12 mouse cellular contexts compared by ENCODE assay signal in genomic region chr4:41672522-41672963, GRCm38 (mm10). TPM values are rescaled to one million over a fixed set of nuclear protein-coding genes. Genes with fewer than 3 reads are reported as not detected.
DNase-seq lines count a peak whose midpoint lies in the region; ATAC-seq lines count a peak whose summit lies in the region.
"Had no signal": no experiment of that assay in that cellular context is flagged by ENCODE, and none has a peak within 500 bp of the region (broad histone marks: within the 10 kb centered on the region; RNA-seq: fewer than 3 reads in every experiment).

No protein-coding gene starts in this region.

- 0 out of 2 replicates have a peak overlapping the region, but pooled peaks have one; percentile 13 for H3K4me3 ChIP-seq in limb, embryonic 10.5 days
- H3K4me3 ChIP-seq in stomach, embryonic 16.5 days (replicated peaks; ENCODE audit: low read length): no peak overlapping the region
- H3K4me3 ChIP-seq: gastrocnemius, adult 2 months; liver, embryonic 15.5 days had no signal

- H3K9ac ChIP-seq in stomach, embryonic 16.5 days (ENCODE audit: low read length): 0 out of 2 replicates have a peak overlapping the region, but pooled peaks have one; percentile 12
- H3K9ac ChIP-seq: liver, embryonic 15.5 days had no signal

- peaks cover 100% of the 10 kb centered on the region for H3K27me3 ChIP-seq in limb, embryonic 10.5 days (ENCODE audit: low read depth, poor library complexity, severe bottlenecking)
- no peaks in the 10 kb centered on the region for H3K27me3 ChIP-seq in stomach, embryonic 16.5 days (ENCODE audit: control insufficient read depth, insufficient read depth, low read length)
- H3K27me3 ChIP-seq: Patski had no signal

- H3K9me3 ChIP-seq in limb, embryonic 10.5 days (replicated peaks): no peaks in the 10 kb centered on the region
- H3K9me3 ChIP-seq in stomach, embryonic 16.5 days (replicated peaks; ENCODE audit: control insufficient read depth, low read length): no peaks in the 10 kb centered on the region
- H3K9me3 ChIP-seq: liver, embryonic 15.5 days had no signal

- intact Hi-C loops in left cerebral cortex, postnatal 4 days (cut with DNase I): no loop called here
- intact Hi-C loops in left cerebral cortex, postnatal 25 days (cut with DNase I): no loop called here

- H3K4me1 ChIP-seq in limb, embryonic 10.5 days: peaks cover 49% of the 10 kb centered on the region
- peaks cover 32% of the 10 kb centered on the region for H3K4me1 ChIP-seq in stomach, embryonic 16.5 days (ENCODE audit: control insufficient read depth, insufficient read depth, low read length)
- H3K4me1 ChIP-seq: liver, embryonic 15.5 days had no signal

- 27% methylated on average over 8 of the region's 8 CpGs for WGBS in limb, embryonic 10.5 days
- 29% methylated on average over 8 of the region's 8 CpGs for WGBS in stomach, embryonic 16.5 days

- peaks cover 22% of the 10 kb centered on the region for H3K36me3 ChIP-seq in limb, embryonic 10.5 days
- no peaks in the 10 kb centered on the region for H3K36me3 ChIP-seq in stomach, embryonic 16.5 days (ENCODE audit: control insufficient read depth, insufficient read depth, low read length)
- H3K36me3 ChIP-seq: liver, embryonic 15.5 days had no signal

- no peak overlapping the region for H3K27ac ChIP-seq in limb, embryonic 10.5 days
- no peak overlapping the region for H3K27ac ChIP-seq in stomach, embryonic 16.5 days (ENCODE audit: low read length)
- H3K27ac ChIP-seq: gastrocnemius, adult 2 months; liver, embryonic 15.5 days had no signal

- peak; percentile 59; the same call in 1 of the 2 replicates for ATAC-seq in stomach, embryonic 16.5 days (ENCODE audit: insufficient read depth, low FRiP score)
- ATAC-seq: Patski had no signal

- H3K4me2 ChIP-seq in stomach, embryonic 16.5 days (ENCODE audit: low read depth, low read length): no peak overlapping the region
- H3K4me2 ChIP-seq: liver, embryonic 15.5 days had no signal

- DNase-seq in cerebellum, postnatal 10 days: peak; percentile 64 to 66
- no peak for DNase-seq in cerebellum, adult 8-10 months
- peak; percentile 41 for DNase-seq in left cerebral cortex, postnatal 4 days
- no peak for DNase-seq in left cerebral cortex, postnatal 25 days (ENCODE audit: low spot score in 2 of 2)
- no peak for DNase-seq in limb, embryonic 10.5 days (ENCODE audit: low spot score)
- no peak for DNase-seq in spleen, adult 12 weeks (ENCODE audit: low spot score)
- no peak for DNase-seq in heart, adult 8-10 months (ENCODE audit: low spot score)
- DNase-seq: adrenal gland, postnatal 36 days; gastrocnemius, adult 2 months had no signal

RNA-seq across cellular contexts. Expression of gene Cntfr, which starts 24.3 kb away (rescaled TPM):
- total RNA-seq in left cerebral cortex, postnatal 4 days (2021): 10 to 100 TPM; 60.5 to 61.7 TPM
- 100 to 1,000 TPM in 1 of 2 experiments, 10 to 100 TPM in 1; 98.9 to 109 TPM for total RNA-seq in left cerebral cortex, postnatal 25 days (2021)
- 6.1 and 7.8 TPM in 2 replicates for polyA plus RNA-seq in limb, embryonic 10.5 days (2016; fragmentation: Nextera tagmentation; extraction: Ambion mirVana)
- polyA plus RNA-seq in stomach, embryonic 16.5 days (2015; fragmentation: Nextera tagmentation; extraction: Ambion mirVana): 10.1 and 10.5 TPM in 2 replicates
- total RNA-seq in heart, adult 8-10 months (2022): 1 to 10 TPM; 2.2 to 5.3 (median 4.9) TPM

RNA-seq across cellular contexts. Expression of gene Il11ra1, which starts 27.2 kb away (rescaled TPM):
- total RNA-seq in left cerebral cortex, postnatal 4 days (2021): 10 to 100 TPM; 17.8 to 20.7 TPM
- total RNA-seq in left cerebral cortex, postnatal 25 days (2021): 10 to 100 TPM; 35.8 to 43.8 TPM
- 202 and 253 TPM in 2 replicates for polyA plus RNA-seq in limb, embryonic 10.5 days (2016; fragmentation: Nextera tagmentation; extraction: Ambion mirVana)
- 143 and 152 TPM in 2 replicates for polyA plus RNA-seq in stomach, embryonic 16.5 days (2015; fragmentation: Nextera tagmentation; extraction: Ambion mirVana)
- 100 to 1,000 TPM in 3 of 4 experiments, 10 to 100 TPM in 1; 95.9 to 110 (median 104) TPM for total RNA-seq in heart, adult 8-10 months (2022)

RNA-seq across cellular contexts. Expression of gene Enho, which starts 32.4 kb away (rescaled TPM):
- total RNA-seq in left cerebral cortex, postnatal 4 days (2021): 10 to 100 TPM; 70.3 to 78.4 TPM
- 10 to 100 TPM; 54.4 to 63.0 TPM for total RNA-seq in left cerebral cortex, postnatal 25 days (2021)
- polyA plus RNA-seq in limb, embryonic 10.5 days (2016; fragmentation: Nextera tagmentation; extraction: Ambion mirVana): 21.0 and 24.2 TPM in 2 replicates
- polyA plus RNA-seq in stomach, embryonic 16.5 days (2015; fragmentation: Nextera tagmentation; extraction: Ambion mirVana): 22.8 and 23.0 TPM in 2 replicates
- total RNA-seq in heart, adult 8-10 months (2022): 10 to 100 TPM in 2 of 4 experiments, 1 to 10 TPM in 2; 8.9 to 13.9 (median 11.1) TPM

RNA-seq across cellular contexts. Expression of gene Rpp25l, which starts 40.8 kb away (rescaled TPM):
- 10 to 100 TPM; 32.2 to 34.5 TPM for total RNA-seq in left cerebral cortex, postnatal 4 days (2021)
- 10 to 100 TPM; 26.8 to 31.3 TPM for total RNA-seq in left cerebral cortex, postnatal 25 days (2021)
- 93.6 and 101 TPM in 2 replicates for polyA plus RNA-seq in limb, embryonic 10.5 days (2016; fragmentation: Nextera tagmentation; extraction: Ambion mirVana)
- polyA plus RNA-seq in stomach, embryonic 16.5 days (2015; fragmentation: Nextera tagmentation; extraction: Ambion mirVana): 54.3 and 58.6 TPM in 2 replicates
- 10 to 100 TPM; 29.7 to 35.8 (median 33.3) TPM for total RNA-seq in heart, adult 8-10 months (2022)

RNA-seq across cellular contexts. Expression of gene Dctn3, which starts 50.4 kb away (rescaled TPM):
- total RNA-seq in left cerebral cortex, postnatal 4 days (2021): 100 to 1,000 TPM; 161 to 166 TPM
- total RNA-seq in left cerebral cortex, postnatal 25 days (2021): 100 to 1,000 TPM; 174 to 191 TPM
- polyA plus RNA-seq in limb, embryonic 10.5 days (2016; fragmentation: Nextera tagmentation; extraction: Ambion mirVana): 118 and 123 TPM in 2 replicates
- 132 TPM in 2 replicates for polyA plus RNA-seq in stomach, embryonic 16.5 days (2015; fragmentation: Nextera tagmentation; extraction: Ambion mirVana)
- 10 to 100 TPM; 69.4 to 71.8 (median 70.7) TPM for total RNA-seq in heart, adult 8-10 months (2022)

Comparison
In these comparisons a context has a peak if more than half of its experiments do, and no peak if none do; other contexts are left out.
1. DNase-seq: peak in cerebellum, postnatal 10 days (2 of 2) and left cerebral cortex, postnatal 4 days (single experiment); none in cerebellum, adult 8-10 months (single experiment), left cerebral cortex, postnatal 25 days (0 of 2), limb, embryonic 10.5 days (single experiment), spleen, adult 12 weeks (single experiment) and heart, adult 8-10 months (single experiment).
2. RNA of gene Cntfr, which starts 24.3 kb away (total RNA-seq): 98.9 to 109 TPM in left cerebral cortex, postnatal 25 days and 60.5 to 61.7 TPM in left cerebral cortex, postnatal 4 days; 2.2 to 5.3 TPM in heart, adult 8-10 months; every median in the first group is over 4 times any median in the second.